Mouse (Mus musculus) embryonic facial prominence, embryonic 11.5 days (tissue): ENCODE measurements at regions not wholly inside any gene's neighbourhood (a gene's known extent, or its start where the extent isn't known, plus 50 kb on each side); places are given as distances from the start of the nearest gene placed in this dataset.

Source experiments
- ATAC-seq: fragments of 200-750 bp; cut with Nextera tagmentation; replicated peaks from 2 replicates; pipeline ENCODE4 v1.8.0; 2017; ENCODE audit warnings: low read depth; ENCODE audit not compliant: insufficient number of reproducible peaks, low FRiP score, low TSS enrichment
- DNase-seq: peaks from one replicate; pipeline ENCODE4 v3.0.0-alpha.2; 2015; ENCODE audit warnings: low spot score
- H3K27ac ChIP-seq: fragments of 300-500 bp; sonication (generic); replicated peaks from 2 replicates; pipeline ENCODE4 v1.5.1; 2014; ENCODE audit warnings: mild to moderate bottlenecking, low read depth, low read length, control low read depth
- H3K27me3 ChIP-seq: fragments of 300-500 bp; sonication (generic); 2 replicates; pipeline ENCODE4 v1.6.1; 2014; ENCODE audit warnings: mild to moderate bottlenecking, low read length, moderate library complexity, mixed read lengths; ENCODE audit not compliant: control insufficient read depth, insufficient read depth
- H3K36me3 ChIP-seq: fragments of 300-500 bp; sonication (generic); replicated peaks from 2 replicates; pipeline ENCODE4 v1.6.1; 2014; ENCODE audit warnings: low read depth, mild to moderate bottlenecking, low read length, moderate library complexity, mixed read lengths; ENCODE audit not compliant: control insufficient read depth, insufficient read depth
- H3K4me1 ChIP-seq: fragments of 300-500 bp; sonication (generic); 2 replicates; pipeline ENCODE4 v1.6.1; 2014; ENCODE audit warnings: low read length, mixed read lengths; ENCODE audit not compliant: control insufficient read depth, insufficient read depth
- H3K4me2 ChIP-seq: fragments of 300-500 bp; sonication (generic); 2 replicates; pipeline ENCODE4 v1.6.1; 2014; ENCODE audit warnings: low read depth, mild to moderate bottlenecking, control low read depth, low read length, moderate library complexity
- H3K4me3 ChIP-seq: fragments of 300-500 bp; sonication (generic); 2 replicates; pipeline ENCODE4 v1.5.1; 2014; ENCODE audit warnings: low read depth, low read length, control low read depth
- H3K9ac ChIP-seq: fragments of 300-500 bp; sonication (generic); replicated peaks from 2 replicates; pipeline ENCODE4 v1.6.1; 2014; ENCODE audit warnings: mild to moderate bottlenecking, control low read depth, low read length
- H3K9me3 ChIP-seq: fragments of 300-500 bp; sonication (generic); replicated peaks from 2 replicates; pipeline ENCODE4 v1.6.1; 2016; ENCODE audit warnings: mild to moderate bottlenecking, low read length, inconsistent platforms, mixed read lengths; ENCODE audit not compliant: control insufficient read depth
- WGBS: fragments of 180-500 bp; shearing (Covaris S2); extraction: QIAGEN DNeasy Blood & Tissue Kit; methylation state at CpG from one replicate; pipeline ENCODE4 v1.1.7; 2014; 5-methylcytosine and 5-hydroxymethylcytosine counted together

GRCm38 (mm10) chr1:179858780-179859551 is 55.5 kb upstream of the Ahctf1 start:
- ATAC-seq (peak; percentile 79; the same call in 1 of the 2 replicates), DNase-seq (peak; percentile 90)
- 45% methylated on average over 14 of the region's 14 CpGs for WGBS
- H3K27ac ChIP-seq, result no peak overlapping the region
- H3K9ac ChIP-seq, result no peak overlapping the region
- no peaks in the 10 kb centered on the region for H3K4me1 ChIP-seq
- no peaks in the 10 kb centered on the region for H3K27me3 ChIP-seq
- no peaks in the 10 kb centered on the region for H3K9me3 ChIP-seq
- no peaks in the 10 kb centered on the region for H3K36me3 ChIP-seq
- no peak overlapping the region for H3K4me2 ChIP-seq
- no peak overlapping the region for H3K4me3 ChIP-seq

- ATAC-seq, result no peak
- H3K4me3 ChIP-seq, result no peak overlapping the region
Observed at GRCm38 (mm10) chr1:179854288-179854965, 50.9 kb upstream of the Ahctf1 start.

More at GRCm38 (mm10) chr1:179854288-179854965, 50.9 kb upstream of the Ahctf1 start:
- H3K36me3 ChIP-seq, result no peaks in the 10 kb centered on the region
- no peaks in the 10 kb centered on the region for H3K9me3 ChIP-seq
- H3K4me2 ChIP-seq, result no peak overlapping the region
- DNase-seq, result no peak
- no peak overlapping the region for H3K27ac ChIP-seq
- WGBS, result 62% methylated on average over 12 of the region's 12 CpGs
- no peaks in the 10 kb centered on the region for H3K27me3 ChIP-seq
- no peaks in the 10 kb centered on the region for H3K4me1 ChIP-seq
- H3K9ac ChIP-seq, result no peak overlapping the region
